Mouse (Mus musculus) gastrocnemius, postnatal 25 days (tissue): ENCODE data around the gene Knl1. TPM values are rescaled to one million over a fixed set of nuclear protein-coding genes. Genes with fewer than 3 reads are reported as not detected.

ENCODE experiments used
- total RNA-seq, 2 experiments: library from RNA; stranded (reverse); gene quantifications; 1 replicate in 1 of 2; 2 replicates in 1 of 2; pipeline ENCODE4 v1.2.3; 2021

Knl1 gene
- total RNA-seq, 2 experiments from 2014 or later, result 0.28 to 0.88 TPM

Other genes starting within 250 kb of the Knl1 start
- gene Knstrn, start 233.1 kb upstream of the Knl1 start, total RNA-seq, result 1 to 10 TPM in 1 of 2 experiments, under 1 TPM in 1; 0.92 to 1.3 TPM
- gene Ivd, start 185.2 kb upstream of the Knl1 start, total RNA-seq, result 100 to 1,000 TPM; 121 to 136 TPM
- 1 to 10 TPM; 4.2 TPM for gene Bahd1, start 146.7 kb upstream of the Knl1 start, total RNA-seq
- gene Chst14, start 120.6 kb upstream of the Knl1 start, total RNA-seq, result 1 to 10 TPM; 2.8 TPM
- 1 to 10 TPM; 3.7 to 4.8 TPM for gene Ccdc32, start 17.7 kb upstream of the Knl1 start, total RNA-seq
- gene Rpusd2, start 12.3 kb upstream of the Knl1 start, total RNA-seq, result 1 to 10 TPM; 2.4 to 2.5 TPM
- gene Rad51, start 65.7 kb downstream of the Knl1 start, total RNA-seq, result 1 to 10 TPM in 1 of 2 experiments, under 1 TPM in 1; 0.78 to 1.2 TPM
- gene Rmdn3, start 109.9 kb downstream of the Knl1 start, total RNA-seq, result 1 to 10 TPM; 5.7 to 9.2 TPM
- gene Gchfr, start 120.7 kb downstream of the Knl1 start, total RNA-seq, result not detected
- gene Gm14137, start 127.4 kb downstream of the Knl1 start, total RNA-seq, result not detected
- gene Zfyve19, start 161.5 kb downstream of the Knl1 start, total RNA-seq, result 10 to 100 TPM; 10.5 to 11.7 TPM
- gene Dnajc17, start 161.7 kb downstream of the Knl1 start, total RNA-seq, result 1 to 10 TPM; 6.4 to 7.1 TPM
- not detected for gene Ppp1r14d, start 182.8 kb downstream of the Knl1 start, total RNA-seq
- under 1 TPM in 1 of 2 experiments, not detected in 1; 0.10 TPM for gene Spint1, start 190.2 kb downstream of the Knl1 start, total RNA-seq
- not detected for gene Rhov, start 224.2 kb downstream of the Knl1 start, total RNA-seq
- gene Vps18, start 241.6 kb downstream of the Knl1 start, total RNA-seq, result 1 to 10 TPM; 7.8 to 8.1 TPM